8 mouse cellular contexts compared by ENCODE assay signal in genomic region chr2:26132628-26133551, GRCm38 (mm10). TPM values are rescaled to one million over a fixed set of nuclear protein-coding genes. Genes with fewer than 3 reads are reported as not detected.
DNase-seq lines count a peak whose midpoint lies in the region; ATAC-seq lines count a peak whose summit lies in the region.

No protein-coding gene starts in this region.

- peak; percentile 76 for ATAC-seq in forebrain, embryonic 15.5 days (replicated peaks)
- peak; percentile 51 for ATAC-seq in liver, embryonic 15.5 days (ENCODE audit: insufficient read depth)
- peak; percentile 77 for ATAC-seq in neural tube, embryonic 15.5 days (ENCODE audit: low FRiP score)

- H3K27ac ChIP-seq in forebrain, embryonic 15.5 days (replicated peaks) = peak overlapping the region; percentile 74
- H3K27ac ChIP-seq in liver, embryonic 15.5 days (replicated peaks) = peak overlapping the region; percentile 68
- peak overlapping the region; percentile 81 for H3K27ac ChIP-seq in neural tube, embryonic 15.5 days (replicated peaks)

- intact Hi-C loops in heart, postnatal 10 days (cut with DNase I) = no loop called here

- no peaks in the 10 kb centered on the region for H3K27me3 ChIP-seq in forebrain, embryonic 15.5 days
- H3K27me3 ChIP-seq in liver, embryonic 15.5 days = no peaks in the 10 kb centered on the region
- H3K27me3 ChIP-seq in neural tube, embryonic 15.5 days (replicated peaks) = no peaks in the 10 kb centered on the region

- 5% methylated on average over 25 of the region's 25 CpGs for WGBS in forebrain, embryonic 15.5 days
- 11% methylated on average over 25 of the region's 25 CpGs for WGBS in liver, embryonic 15.5 days (ENCODE audit: insufficient replicate concordance)
- 5% methylated on average over 25 of the region's 25 CpGs for WGBS in neural tube, embryonic 15.5 days

- H3K4me2 ChIP-seq in forebrain, embryonic 15.5 days (replicated peaks) = peak overlapping the region; percentile 56
- peak overlapping the region; percentile 64 for H3K4me2 ChIP-seq in liver, embryonic 15.5 days
- peak overlapping the region; percentile 53 for H3K4me2 ChIP-seq in neural tube, embryonic 15.5 days

- peak; percentile 97 for DNase-seq in Muller cell, postnatal 12 days (ENCODE audit: inconsistent ontology term)
- peak; percentile 82 to 86 for DNase-seq in cerebellum, adult 18-20 months
- DNase-seq in heart, postnatal 10 days = peak; percentile 89 to 92
- peak; percentile 94 for DNase-seq in layer of hippocampus, adult 11-12 months (ENCODE audit: low spot score)
- peak; percentile 86 for DNase-seq in urinary bladder, adult 2 months (ENCODE audit: low spot score)

- no peaks in the 10 kb centered on the region for H3K9me3 ChIP-seq in forebrain, embryonic 15.5 days
- no peaks in the 10 kb centered on the region for H3K9me3 ChIP-seq in liver, embryonic 15.5 days (replicated peaks)
- no peaks in the 10 kb centered on the region for H3K9me3 ChIP-seq in neural tube, embryonic 15.5 days (replicated peaks)

- no peaks in the 10 kb centered on the region for H3K36me3 ChIP-seq in forebrain, embryonic 15.5 days
- peaks cover 17% of the 10 kb centered on the region for H3K36me3 ChIP-seq in liver, embryonic 15.5 days (replicated peaks)
- peaks cover 14% of the 10 kb centered on the region for H3K36me3 ChIP-seq in neural tube, embryonic 15.5 days

- H3K4me1 ChIP-seq in forebrain, embryonic 15.5 days = peaks cover 19% of the 10 kb centered on the region
- peaks cover 47% of the 10 kb centered on the region for H3K4me1 ChIP-seq in liver, embryonic 15.5 days (replicated peaks)
- H3K4me1 ChIP-seq in neural tube, embryonic 15.5 days = peaks cover 32% of the 10 kb centered on the region

- H3K9ac ChIP-seq in forebrain, embryonic 15.5 days (replicated peaks) = peak overlapping the region; percentile 50
- peak overlapping the region; percentile 44 for H3K9ac ChIP-seq in liver, embryonic 15.5 days
- H3K9ac ChIP-seq in neural tube, embryonic 15.5 days (replicated peaks) = peak overlapping the region; percentile 24

- H3K4me3 ChIP-seq in forebrain, embryonic 15.5 days = peak overlapping the region; percentile 31
- H3K4me3 ChIP-seq in liver, embryonic 15.5 days (replicated peaks) = peak overlapping the region; percentile 34
- H3K4me3 ChIP-seq in neural tube, embryonic 15.5 days (replicated peaks) = peak overlapping the region; percentile 29

RNA-seq across cellular contexts. Expression of gene Nacc2, which starts 9.9 kb away (rescaled TPM):
- 12.4 and 13.5 TPM in 2 replicates for polyA plus RNA-seq in forebrain, embryonic 15.5 days (2015; fragmentation: Nextera tagmentation; extraction: Ambion mirVana)
- total RNA-seq in heart, postnatal 10 days (2021) = 10 to 100 TPM; 12.2 to 15.9 TPM
- 3.4 and 4.3 TPM in 2 replicates for polyA plus RNA-seq in liver, embryonic 15.5 days (2015; fragmentation: Nextera tagmentation; extraction: Ambion mirVana)
- polyA plus RNA-seq in neural tube, embryonic 15.5 days (2015; fragmentation: Nextera tagmentation; extraction: Ambion mirVana) = 22.9 and 23.6 TPM in 2 replicates
- 43.2 and 60.5 TPM in 2 replicates for polyA plus RNA-seq in urinary bladder, adult 2 months (2012; rRNA removed)

Comparison
In these comparisons a context has a peak if more than half of its experiments do, and no peak if none do; other contexts are left out.
1. Peak in every context shown above with its lines: DNase-seq, ATAC-seq, H3K4me3 ChIP-seq and H3K27ac ChIP-seq.